Mouse (Mus musculus) cerebellum, adult (tissue): ENCODE data around the gene Mdga1.
"Not testable (repeated sequence)": the region's sequence is repeated elsewhere in the genome, so short reads cannot be mapped to it uniquely, and the experiment has no call there.

Experiments
- ATAC-seq: cut with Nextera tagmentation; 2 replicates; pipeline ENCODE4 v1.9.2; 2017; ENCODE audit warnings: mild to moderate bottlenecking, moderate library complexity, mixed read lengths; ENCODE audit not compliant: insufficient number of reproducible peaks, low FRiP score, low TSS enrichment

The Mdga1 gene

DNA sequence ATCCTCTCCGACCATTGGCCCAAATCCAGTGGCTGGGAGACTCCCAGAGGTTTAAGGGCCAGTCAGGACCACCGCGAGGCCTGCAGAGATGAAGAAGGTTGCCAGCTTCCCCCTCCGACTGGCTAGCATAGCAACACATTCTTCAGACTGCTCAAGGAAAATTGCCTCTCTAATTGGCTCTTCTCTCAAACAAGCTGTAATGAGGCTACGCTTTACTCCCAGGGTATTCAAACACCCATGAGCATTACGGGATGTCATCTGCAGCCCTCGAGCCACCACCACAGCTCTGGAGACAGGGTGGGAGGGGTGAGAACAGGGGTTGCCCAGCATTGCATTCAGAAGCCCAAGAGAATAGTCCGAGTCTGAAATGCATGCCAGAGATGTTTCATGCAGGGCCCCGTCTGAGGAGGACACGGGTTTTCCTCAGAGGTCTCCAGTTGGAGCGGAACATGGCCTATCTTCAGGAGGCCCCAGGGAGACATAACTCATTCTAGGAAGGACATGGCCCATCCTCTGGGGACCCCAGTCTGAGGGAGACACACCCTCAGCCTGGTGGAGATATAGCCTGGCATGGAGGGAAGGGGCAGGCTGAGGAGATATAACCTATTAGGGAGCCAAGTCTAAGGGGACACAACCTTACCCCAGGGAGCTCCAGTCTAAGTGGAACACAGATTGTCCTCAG is 151.5 kb downstream of the Mdga1 start:
- no peak for ATAC-seq

DNA sequence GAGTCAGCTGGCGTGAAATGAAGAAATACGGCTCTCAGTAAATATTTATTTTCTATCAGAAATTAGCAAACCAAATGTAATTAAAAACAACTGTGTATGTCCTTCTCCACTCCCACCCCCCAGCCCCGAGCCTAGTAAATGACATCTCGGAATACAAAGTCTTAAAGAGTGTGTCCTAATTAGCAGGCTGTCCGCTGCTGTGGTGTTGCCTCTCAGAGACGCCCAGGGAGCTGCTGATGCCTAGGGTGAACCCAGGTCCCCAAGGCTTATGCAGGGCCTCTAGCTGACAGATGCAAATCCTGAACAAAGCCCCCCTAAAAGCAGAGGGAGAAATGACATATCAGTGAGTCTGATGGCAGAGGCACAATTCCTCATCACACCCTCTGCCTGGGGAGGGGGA is 155.1 kb downstream of the Mdga1 start:
- no peak for ATAC-seq

- ATAC-seq, result no peak
Observed at GRCm38 (mm10) chr17:29813328-29813727, 156.6 kb downstream of the Mdga1 start.

- no peak for ATAC-seq
Observed at GRCm38 (mm10) chr17:29803545-29803944, 166.3 kb downstream of the Mdga1 start.

DNA sequence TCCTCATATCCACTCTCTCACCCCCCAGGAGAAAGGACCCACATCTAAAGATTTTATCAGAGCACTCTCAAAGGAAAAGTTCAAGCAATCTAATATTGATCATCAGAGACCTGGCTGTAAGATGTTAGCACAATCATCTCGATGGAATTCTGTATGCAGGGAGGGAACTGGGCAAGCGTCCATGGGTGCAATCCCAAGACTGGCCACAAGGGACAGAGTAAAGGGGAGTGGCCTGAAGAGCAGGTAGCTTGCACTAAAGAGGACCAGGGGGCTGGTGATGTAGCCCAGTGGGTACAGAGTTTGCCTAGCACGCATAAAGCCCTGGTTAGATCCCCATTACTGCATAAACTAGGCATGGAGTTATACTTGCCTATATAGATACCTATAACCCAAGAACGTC is 168.5 kb downstream of the Mdga1 start:
- ATAC-seq, result no peak

- no peak for ATAC-seq
Observed at GRCm38 (mm10) chr17:29800096-29800455, 169.8 kb downstream of the Mdga1 start.

GRCm38 (mm10) chr17:29799398-29800095 is 170.3 kb downstream of the Mdga1 start:
- ATAC-seq, result no peak

DNA sequence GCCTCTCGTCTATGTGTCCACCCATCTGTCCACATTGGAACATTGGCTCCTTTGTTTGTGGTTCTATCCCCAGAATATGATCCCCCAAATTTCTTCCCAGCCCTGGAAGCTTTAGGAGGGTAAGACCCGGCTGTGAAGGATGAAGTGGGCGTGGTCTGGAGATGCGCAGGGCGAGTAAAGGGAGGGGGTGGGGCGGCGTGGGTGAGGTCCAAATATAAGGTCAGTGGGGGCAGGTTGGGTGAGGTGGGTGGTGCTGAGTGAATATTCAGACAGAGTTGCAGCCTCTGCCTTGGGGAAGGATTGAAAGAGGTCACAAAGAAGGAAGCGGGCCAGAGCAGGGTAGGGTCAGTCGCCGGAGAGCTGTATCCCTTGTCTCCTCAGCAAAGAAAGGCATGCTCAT is 171.7 kb downstream of the Mdga1 start:
- no peak for ATAC-seq

DNA sequence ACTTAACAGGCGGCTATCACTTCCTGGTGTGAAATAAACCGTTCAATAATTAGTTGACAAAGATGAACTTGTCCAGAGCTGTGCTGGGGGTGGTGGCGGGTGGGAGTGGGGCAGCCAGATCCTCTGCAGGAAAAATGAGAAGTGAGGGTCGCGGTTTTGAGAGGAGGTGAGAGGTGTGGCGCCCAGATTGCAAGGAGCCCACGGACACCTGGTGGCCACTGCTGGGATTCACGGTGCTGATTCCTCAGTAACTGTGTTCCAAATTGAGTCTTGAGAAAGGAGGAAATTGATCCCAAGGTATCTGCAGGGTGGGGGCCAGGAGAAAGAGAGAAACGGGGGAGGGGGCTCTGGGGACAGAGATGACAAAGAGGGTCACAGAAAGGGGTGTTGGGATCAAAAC is 173.1 kb downstream of the Mdga1 start:
- no peak for ATAC-seq

DNA sequence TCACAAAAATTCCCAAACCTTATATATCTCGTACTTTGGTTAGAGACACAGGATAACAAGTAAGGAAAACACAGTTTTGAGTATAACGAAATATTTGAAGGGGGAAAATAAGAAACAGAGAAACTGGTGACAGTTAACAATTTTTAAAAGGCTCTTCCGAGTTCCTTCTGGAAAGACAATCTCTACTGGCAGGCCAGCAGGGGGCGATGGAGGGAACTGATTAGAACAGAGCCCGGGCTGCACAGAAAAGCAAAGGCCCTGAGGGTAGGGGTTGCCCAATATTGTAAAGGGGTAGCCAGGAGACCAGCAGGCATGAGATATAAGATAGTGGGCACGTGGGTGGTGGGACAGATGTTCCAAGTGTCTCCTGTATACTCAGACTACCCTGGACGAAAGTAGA is 173.8 kb downstream of the Mdga1 start:
- ATAC-seq, result no peak

DNA sequence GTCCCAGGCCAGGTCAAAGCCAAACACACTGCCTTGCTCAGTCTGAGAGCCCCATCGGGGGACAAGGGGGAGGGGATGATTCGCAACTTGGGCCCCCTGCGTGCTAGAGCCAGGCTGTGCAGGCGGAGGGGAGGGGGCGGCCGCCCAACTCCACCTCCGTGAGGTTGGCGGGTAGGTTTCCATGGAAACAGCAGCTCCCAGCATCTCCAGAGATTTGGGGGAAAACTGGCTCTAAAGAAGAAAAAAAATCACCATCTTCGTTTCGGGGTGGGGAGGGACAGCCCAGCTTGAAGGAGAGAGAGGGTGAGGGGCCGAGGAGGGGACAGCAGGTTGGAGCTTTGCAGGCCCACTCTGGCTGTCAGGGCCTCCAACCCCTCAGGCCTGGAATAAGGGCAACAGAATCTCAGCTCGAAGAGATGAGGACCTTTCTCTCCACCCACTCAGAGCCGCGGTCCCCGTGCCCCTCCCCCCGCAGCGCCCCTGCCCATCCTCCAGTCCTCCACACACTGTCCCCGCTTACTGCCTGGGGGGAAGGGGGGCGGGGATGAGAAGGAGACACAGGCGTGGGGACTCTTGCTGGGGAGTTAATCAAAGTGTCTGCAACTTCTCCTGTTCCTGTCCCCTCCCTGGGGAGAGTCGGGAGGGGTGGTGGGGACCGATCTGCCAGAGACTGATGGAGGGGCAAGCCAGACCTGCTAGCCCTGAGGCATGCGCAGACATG is 174.7 kb downstream of the Mdga1 start:
- ATAC-seq, result no peak

DNA sequence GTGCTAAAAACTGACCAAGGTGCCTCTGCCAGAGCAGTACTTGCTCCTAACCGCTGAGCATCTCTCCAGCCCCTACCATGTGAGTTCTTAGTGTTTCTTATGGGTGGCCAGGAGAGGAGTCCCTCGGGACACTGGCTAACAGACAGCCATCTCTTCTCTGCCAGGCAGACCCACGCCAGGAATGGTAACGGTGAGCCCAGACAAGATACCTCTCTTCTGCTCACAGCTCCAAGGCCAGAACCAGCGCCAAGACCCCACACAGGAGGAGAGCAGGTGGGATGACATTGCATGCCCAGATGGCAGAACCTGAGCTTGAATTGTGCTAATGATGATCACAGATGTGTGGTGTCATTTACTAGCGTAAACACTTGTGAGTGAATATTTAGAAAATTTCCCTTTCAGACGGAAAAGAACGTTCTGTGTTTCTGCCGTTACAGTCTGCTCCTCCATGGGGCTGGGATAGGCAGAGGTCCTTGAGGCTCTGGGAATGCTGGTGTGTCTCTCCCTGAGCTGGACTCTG is 178.3 kb downstream of the Mdga1 start:
- ATAC-seq, result no peak

GRCm38 (mm10) chr17:29790231-29790740 is 179.6 kb downstream of the Mdga1 start:
- ATAC-seq, result peak; percentile 56; the same call in 1 of the 2 replicates

GRCm38 (mm10) chr17:29789715-29790114 is 180.2 kb downstream of the Mdga1 start:
- no peak for ATAC-seq

DNA sequence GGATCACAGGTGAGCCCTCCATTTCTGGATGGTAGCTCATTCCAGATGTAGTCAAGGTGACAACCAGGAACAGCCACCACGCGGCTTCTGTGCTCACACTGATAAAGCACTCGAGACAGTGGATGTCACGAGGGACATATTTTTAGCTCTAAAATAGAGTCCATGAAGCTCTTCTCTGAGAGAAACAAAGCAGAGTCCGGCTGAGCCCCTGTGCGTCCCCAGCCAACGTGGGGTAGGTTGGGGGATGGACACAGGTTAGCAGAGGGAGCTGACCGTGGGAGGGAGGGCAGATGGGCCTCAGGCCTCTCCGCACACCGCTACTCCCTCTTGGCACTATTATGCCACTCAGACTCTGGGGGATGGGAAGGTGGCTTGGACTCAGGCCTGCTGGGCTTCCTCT is 181.3 kb downstream of the Mdga1 start:
- ATAC-seq, result no peak

GRCm38 (mm10) chr17:29784820-29785219 is 185.1 kb downstream of the Mdga1 start:
- no peak for ATAC-seq

- ATAC-seq, result not testable (repeated sequence)
Observed at GRCm38 (mm10) chr17:29781472-29781871, 188.4 kb downstream of the Mdga1 start.

DNA sequence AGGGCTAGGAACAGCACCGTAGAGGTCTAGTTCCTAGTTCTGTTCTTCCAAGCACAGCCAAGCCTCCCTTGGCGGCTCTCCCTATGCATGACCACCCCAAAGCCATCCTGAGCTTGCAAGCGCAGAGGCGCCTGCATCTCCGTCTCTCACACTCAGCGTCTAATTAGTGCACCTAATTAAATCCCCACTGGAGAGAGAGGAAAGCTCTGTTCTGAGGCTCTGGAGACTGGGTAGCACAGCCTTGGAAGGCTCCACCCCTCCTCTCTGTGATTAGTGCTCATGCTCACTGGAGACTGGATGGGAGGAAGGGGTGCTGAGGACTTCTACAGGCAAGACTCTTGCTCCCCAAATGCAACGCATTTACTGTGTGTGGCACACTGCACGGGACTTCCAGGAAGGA is 191.9 kb downstream of the Mdga1 start:
- no peak for ATAC-seq
